Comparison of ENCODE assay signal across 9 mouse cellular contexts in the genomic region with DNA sequence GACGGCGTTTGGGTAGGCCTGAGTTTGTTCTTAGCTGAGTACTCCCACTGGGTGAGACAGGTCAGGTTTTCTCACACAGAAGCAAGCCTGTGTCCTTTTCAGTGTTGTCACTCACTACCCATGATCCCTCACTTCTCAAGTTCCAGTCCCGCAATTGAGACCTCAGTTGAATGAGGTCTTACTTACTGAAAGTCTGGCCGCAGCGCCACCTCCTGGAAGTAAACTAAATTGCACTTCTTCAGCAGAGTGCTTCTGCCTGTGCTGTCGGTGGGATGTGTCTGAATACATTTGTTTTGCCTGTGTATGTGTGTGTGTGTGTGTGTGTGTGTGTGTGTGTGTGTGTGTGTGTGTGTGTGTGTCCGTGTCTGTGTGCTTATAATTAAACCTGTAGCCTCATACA. TPM values are rescaled to one million over a fixed set of nuclear protein-coding genes. Genes with fewer than 3 reads are reported as not detected.
A peak's percentile ranks its signal among the peaks of the same experiment; 100 is the strongest.
DNase-seq lines count a peak whose midpoint lies in the region; ATAC-seq lines count a peak whose summit lies in the region.
"Had no signal": no experiment of that assay in that cellular context is flagged by ENCODE, and none has a peak within 500 bp of the region (broad histone marks: within the 10 kb centered on the region; RNA-seq: fewer than 3 reads in every experiment).

No protein-coding gene starts in this region.

- intact Hi-C loops in gastrocnemius, postnatal 36 days (cut with DNase I), result loop anchor here (2.0 to 5.0 kb wide), 2 partner anchors 71 to 92 kb away; a partner anchor contains a TSS
- intact Hi-C loops in left cerebral cortex, postnatal 14 days (cut with DNase I), result loop anchor here (1.0 to 10.0 kb wide), 3 partner anchors 94 to 448 kb away; no protein-coding TSS in a partner anchor

- H3K9ac ChIP-seq in hindbrain, embryonic 14.5 days, result no peak overlapping the region
- no peak overlapping the region for H3K9ac ChIP-seq in hindbrain, embryonic 12.5 days
- H3K9ac ChIP-seq in neural tube, embryonic 11.5 days (ENCODE audit: low read length), result no peak overlapping the region
- H3K9ac ChIP-seq: embryonic facial prominence, embryonic 15.5 days had no signal

- H3K9me3 ChIP-seq in hindbrain, embryonic 14.5 days (ENCODE audit: control insufficient read depth, low read length), result no peaks in the 10 kb centered on the region
- no peaks in the 10 kb centered on the region for H3K9me3 ChIP-seq in hindbrain, embryonic 12.5 days (replicated peaks)
- no peaks in the 10 kb centered on the region for H3K9me3 ChIP-seq in neural tube, embryonic 11.5 days (ENCODE audit: control insufficient read depth, low read length)

- no peak overlapping the region for H3K4me3 ChIP-seq in hindbrain, embryonic 14.5 days (replicated peaks; ENCODE audit: low read length)
- no peak overlapping the region for H3K4me3 ChIP-seq in hindbrain, embryonic 12.5 days
- no peak overlapping the region for H3K4me3 ChIP-seq in neural tube, embryonic 11.5 days (ENCODE audit: low read depth, low read length)
- H3K4me3 ChIP-seq: embryonic facial prominence, embryonic 15.5 days had no signal

- peaks cover 17% of the 10 kb centered on the region; the same call in 1 of the 2 replicates for H3K27me3 ChIP-seq in hindbrain, embryonic 14.5 days (ENCODE audit: control insufficient read depth, insufficient read depth, low read length)
- peaks cover 66% of the 10 kb centered on the region for H3K27me3 ChIP-seq in hindbrain, embryonic 12.5 days
- H3K27me3 ChIP-seq in neural tube, embryonic 11.5 days (ENCODE audit: control insufficient read depth, insufficient read depth, low read length), result 0 out of 2 replicates have a peak, but pooled peaks cover 5% of the 10 kb centered on the region

- no peak overlapping the region for H3K4me2 ChIP-seq in hindbrain, embryonic 14.5 days (replicated peaks)
- H3K4me2 ChIP-seq in hindbrain, embryonic 12.5 days (replicated peaks), result no peak overlapping the region
- H3K4me2 ChIP-seq in neural tube, embryonic 11.5 days (ENCODE audit: low read depth), result no peak overlapping the region
- H3K4me2 ChIP-seq: embryonic facial prominence, embryonic 15.5 days had no signal

- WGBS in hindbrain, embryonic 14.5 days, result 21% methylated on average over 7 of the region's 7 CpGs
- WGBS in hindbrain, embryonic 12.5 days, result 14% methylated on average over 7 of the region's 7 CpGs
- 17% methylated on average over 7 of the region's 7 CpGs for whole genome bisulfite sequencing in neural tube, embryonic 11.5 days

- no peak for ATAC-seq in hindbrain, embryonic 14.5 days (ENCODE audit: low FRiP score)
- ATAC-seq in hindbrain, embryonic 12.5 days (ENCODE audit: low FRiP score), result no peak
- ATAC-seq in neural tube, embryonic 11.5 days (ENCODE audit: insufficient read depth, low FRiP score, low TSS enrichment), result no peak

- no peak overlapping the region for H3K27ac ChIP-seq in hindbrain, embryonic 14.5 days
- no peak overlapping the region for H3K27ac ChIP-seq in hindbrain, embryonic 12.5 days
- H3K27ac ChIP-seq in neural tube, embryonic 11.5 days (ENCODE audit: low read depth, low read length), result no peak overlapping the region
- H3K27ac ChIP-seq: embryonic facial prominence, embryonic 15.5 days had no signal

- peaks cover 28% of the 10 kb centered on the region for H3K4me1 ChIP-seq in hindbrain, embryonic 14.5 days (replicated peaks; ENCODE audit: control insufficient read depth, insufficient read depth, low read length)
- peaks cover 42% of the 10 kb centered on the region for H3K4me1 ChIP-seq in hindbrain, embryonic 12.5 days
- H3K4me1 ChIP-seq in neural tube, embryonic 11.5 days (ENCODE audit: control insufficient read depth, insufficient read depth, low read length), result peaks cover 37% of the 10 kb centered on the region

- DNase-seq in hindbrain, embryonic 14.5 days (ENCODE audit: low spot score), result peak; percentile 87
- peak; percentile 43 for DNase-seq in Muller cell, postnatal 12 days (ENCODE audit: inconsistent ontology term)
- peak; percentile 68 for DNase-seq in cerebellum, adult 9-10 months
- peak; percentile 35 to 37 for DNase-seq in gastrocnemius, postnatal 36 days
- DNase-seq in left cerebral cortex, postnatal 14 days (ENCODE audit: low spot score in 2 of 2), result peak; percentile 88 to 90
- DNase-seq in neural tube, embryonic 11.5 days (ENCODE audit: low spot score), result peak; percentile 82
- DNase-seq in thymus, postnatal 10 days (ENCODE audit: low spot score in 2 of 2), result peak; percentile 49 to 64

- H3K36me3 ChIP-seq in hindbrain, embryonic 14.5 days (replicated peaks; ENCODE audit: control insufficient read depth, insufficient read depth), result no peaks in the 10 kb centered on the region
- no peaks in the 10 kb centered on the region for H3K36me3 ChIP-seq in hindbrain, embryonic 12.5 days
- H3K36me3 ChIP-seq in neural tube, embryonic 11.5 days (ENCODE audit: control insufficient read depth, insufficient read depth, low read length), result no peaks in the 10 kb centered on the region
- H3K36me3 ChIP-seq: embryonic facial prominence, embryonic 15.5 days had no signal

RNA-seq across cellular contexts. Expression of a gene that starts 14.2 kb away (rescaled TPM):
- polyA plus RNA-seq in hindbrain, embryonic 14.5 days (2014; fragmentation: Nextera tagmentation; extraction: Ambion mirVana), result 8.1 and 9.0 TPM in 2 replicates
- polyA plus RNA-seq in hindbrain, embryonic 12.5 days (2016; fragmentation: Nextera tagmentation; extraction: Ambion mirVana), result 54.7 and 69.1 TPM in 2 replicates
- not detected for total RNA-seq in gastrocnemius, postnatal 36 days (2021)
- total RNA-seq in left cerebral cortex, postnatal 14 days (2021), result under 1 TPM; 0.29 to 0.30 TPM
- 93.7 and 103 TPM in 2 replicates for polyA plus RNA-seq in neural tube, embryonic 11.5 days (2014; fragmentation: Nextera tagmentation; extraction: Ambion mirVana)
- polyA plus RNA-seq: embryonic facial prominence, embryonic 15.5 days had no signal

RNA-seq across cellular contexts. Expression of a gene that starts 19.3 kb away (rescaled TPM):
- 257 and 303 TPM in 2 replicates for polyA plus RNA-seq in hindbrain, embryonic 14.5 days (2014; fragmentation: Nextera tagmentation; extraction: Ambion mirVana)
- polyA plus RNA-seq in hindbrain, embryonic 12.5 days (2016; fragmentation: Nextera tagmentation; extraction: Ambion mirVana), result 24.8 and 25.1 TPM in 2 replicates
- total RNA-seq in gastrocnemius, postnatal 36 days (2021), result under 1 TPM in 1 of 2 experiments, not detected in 1; 0.33 TPM
- 100 to 1,000 TPM; 181 to 224 TPM for total RNA-seq in left cerebral cortex, postnatal 14 days (2021)
- polyA plus RNA-seq in neural tube, embryonic 11.5 days (2014; fragmentation: Nextera tagmentation; extraction: Ambion mirVana), result 9.4 and 11.4 TPM in 2 replicates

RNA-seq across cellular contexts. Expression of a gene that starts 26.6 kb away (rescaled TPM):
- polyA plus RNA-seq in hindbrain, embryonic 14.5 days (2014; fragmentation: Nextera tagmentation; extraction: Ambion mirVana), result 57.8 and 58.7 TPM in 2 replicates
- 65.8 and 70.6 TPM in 2 replicates for polyA plus RNA-seq in hindbrain, embryonic 12.5 days (2016; fragmentation: Nextera tagmentation; extraction: Ambion mirVana)
- 10 to 100 TPM; 16.8 to 19.2 TPM for total RNA-seq in gastrocnemius, postnatal 36 days (2021)
- total RNA-seq in left cerebral cortex, postnatal 14 days (2021), result 10 to 100 TPM; 38.2 to 38.4 TPM
- 73.9 and 83.4 TPM in 2 replicates for polyA plus RNA-seq in neural tube, embryonic 11.5 days (2014; fragmentation: Nextera tagmentation; extraction: Ambion mirVana)

RNA-seq across cellular contexts. Expression of a gene that starts 26.9 kb away (rescaled TPM):
- polyA plus RNA-seq in hindbrain, embryonic 14.5 days (2014; fragmentation: Nextera tagmentation; extraction: Ambion mirVana), result 52.3 and 53.2 TPM in 2 replicates
- 45.6 and 45.9 TPM in 2 replicates for polyA plus RNA-seq in hindbrain, embryonic 12.5 days (2016; fragmentation: Nextera tagmentation; extraction: Ambion mirVana)
- 1 to 10 TPM; 7.7 to 8.2 TPM for total RNA-seq in gastrocnemius, postnatal 36 days (2021)
- 10 to 100 TPM; 18.8 to 25.9 TPM for total RNA-seq in left cerebral cortex, postnatal 14 days (2021)
- 39.6 and 47.7 TPM in 2 replicates for polyA plus RNA-seq in neural tube, embryonic 11.5 days (2014; fragmentation: Nextera tagmentation; extraction: Ambion mirVana)

RNA-seq across cellular contexts. Expression of a gene that starts 30.1 kb away (rescaled TPM):
- polyA plus RNA-seq in hindbrain, embryonic 14.5 days (2014; fragmentation: Nextera tagmentation; extraction: Ambion mirVana), result not detected in 2 replicates
- polyA plus RNA-seq in hindbrain, embryonic 12.5 days (2016; fragmentation: Nextera tagmentation; extraction: Ambion mirVana), result not detected in 2 replicates
- total RNA-seq in gastrocnemius, postnatal 36 days (2021), result not detected
- not detected for total RNA-seq in left cerebral cortex, postnatal 14 days (2021)
- not detected in 2 replicates for polyA plus RNA-seq in neural tube, embryonic 11.5 days (2014; fragmentation: Nextera tagmentation; extraction: Ambion mirVana)

Comparison
In these comparisons a context has a peak if more than half of its experiments do, and no peak if none do; other contexts are left out.
1. DNase-seq: peak in every context shown above with its lines; median percentile 89 in left cerebral cortex, postnatal 14 days; 87 in hindbrain, embryonic 14.5 days; 82 in neural tube, embryonic 11.5 days; 68 in cerebellum, adult 9-10 months; 56 in thymus, postnatal 10 days; 43 in Muller cell, postnatal 12 days; 36 in gastrocnemius, postnatal 36 days.